Mouse (Mus musculus) hindbrain, embryonic 12.5 days (tissue): Measurements from ENCODE around the gene Traip. TPM values are rescaled to one million over a fixed set of nuclear protein-coding genes. Genes with fewer than 3 reads are reported as not detected.

Experiments used
- ATAC-seq: fragments of 200-750 bp; cut with Nextera tagmentation; 2 replicates; pipeline ENCODE4 v1.8.0; 2017; ENCODE audit warnings: moderate TSS enrichment; ENCODE audit not compliant: low FRiP score
- H3K27ac ChIP-seq: fragments of 300-500 bp; sonication (generic); 2 replicates; pipeline ENCODE4 v1.5.1; 2016; ENCODE audit warnings: mild to moderate bottlenecking
- H3K27me3 ChIP-seq: fragments of 300-500 bp; sonication (generic); 2 replicates; pipeline ENCODE4 v1.6.1; 2016; ENCODE audit warnings: mild to moderate bottlenecking
- H3K36me3 ChIP-seq: fragments of 300-500 bp; sonication (generic); 2 replicates; pipeline ENCODE4 v1.6.1; 2016; ENCODE audit warnings: mild to moderate bottlenecking
- H3K4me1 ChIP-seq: fragments of 300-500 bp; sonication (generic); 2 replicates; pipeline ENCODE4 v1.6.1; 2016
- H3K4me2 ChIP-seq: fragments of 300-500 bp; sonication (generic); replicated peaks from 2 replicates; pipeline ENCODE4 v1.6.1; 2016; ENCODE audit warnings: mild to moderate bottlenecking
- H3K4me3 ChIP-seq: fragments of 300-500 bp; sonication (generic); 2 replicates; pipeline ENCODE4 v1.5.1; 2016; ENCODE audit warnings: mild to moderate bottlenecking
- H3K9ac ChIP-seq: fragments of 300-500 bp; sonication (generic); 2 replicates; pipeline ENCODE4 v1.6.1; 2016; ENCODE audit warnings: mild to moderate bottlenecking, moderate library complexity
- H3K9me3 ChIP-seq: fragments of 300-500 bp; sonication (generic); replicated peaks from 2 replicates; pipeline ENCODE4 v1.6.1; 2016; ENCODE audit warnings: mild to moderate bottlenecking
- WGBS: fragments of 180-500 bp; shearing (Covaris S2); methylation state at CpG from one replicate; pipeline ENCODE4 v1.1.7; 2016; 5-methylcytosine and 5-hydroxymethylcytosine counted together
- polyA plus RNA-seq: library from polyadenylated mRNA; unstranded; fragments of >200 nt; fragmentation: Nextera tagmentation; extraction: Ambion mirVana; gene quantifications from 2 replicates; pipeline ENCODE4 v1.2.1, GENCODE M21; 2016

Gene Traip
- polyA plus RNA-seq, 1 experiment from 2014 or later: 17.4 TPM

DNA sequence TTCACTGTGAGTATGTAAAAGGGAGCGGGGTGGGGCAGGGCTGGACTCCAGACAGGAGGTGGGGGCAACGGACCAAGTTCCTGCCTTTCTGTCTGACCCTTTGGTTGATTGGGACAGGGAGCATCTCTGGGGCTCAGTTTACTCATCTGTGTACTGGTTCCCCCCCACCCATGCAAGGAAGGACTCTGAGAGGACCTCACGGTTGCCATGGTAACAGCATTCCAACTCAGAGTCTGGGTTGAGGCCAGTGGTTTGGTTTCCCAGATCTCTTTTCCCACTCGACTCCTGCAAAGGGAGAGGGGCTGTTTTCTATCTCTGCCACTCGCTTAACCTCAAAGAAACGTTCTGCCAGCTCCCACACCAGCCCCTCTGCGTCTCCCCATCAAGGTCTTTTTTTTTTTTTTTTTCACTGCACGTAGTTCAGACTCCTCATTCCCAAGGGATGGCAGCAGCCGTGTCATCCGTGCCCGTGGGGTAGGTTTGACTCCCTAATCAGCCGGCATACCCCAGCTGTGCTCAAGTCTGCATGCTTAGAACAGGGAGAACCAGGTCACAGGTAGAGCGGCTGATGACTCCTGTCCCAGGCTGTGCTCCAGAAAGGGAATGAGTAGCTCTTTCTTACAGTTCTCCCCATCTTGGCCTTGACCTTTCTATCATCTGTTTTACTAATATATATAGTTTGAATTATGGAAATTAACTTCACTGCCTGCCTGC is 31.9 kb upstream of the Traip start:
- Histone ChIP-seq H3K4me1 (peaks cover 11% of the 10 kb centered on the region), H3K27me3 (no peaks in the 10 kb centered on the region), H3K9ac (no peak overlapping the region), H3K36me3 (no peaks in the 10 kb centered on the region), H3K4me2 (no peak overlapping the region), H3K27ac (no peak overlapping the region), H3K9me3 (no peaks in the 10 kb centered on the region), H3K4me3 (no peak overlapping the region)
- 41% methylated on average over 13 of the region's 13 CpGs for WGBS
- no peak for ATAC-seq

DNA sequence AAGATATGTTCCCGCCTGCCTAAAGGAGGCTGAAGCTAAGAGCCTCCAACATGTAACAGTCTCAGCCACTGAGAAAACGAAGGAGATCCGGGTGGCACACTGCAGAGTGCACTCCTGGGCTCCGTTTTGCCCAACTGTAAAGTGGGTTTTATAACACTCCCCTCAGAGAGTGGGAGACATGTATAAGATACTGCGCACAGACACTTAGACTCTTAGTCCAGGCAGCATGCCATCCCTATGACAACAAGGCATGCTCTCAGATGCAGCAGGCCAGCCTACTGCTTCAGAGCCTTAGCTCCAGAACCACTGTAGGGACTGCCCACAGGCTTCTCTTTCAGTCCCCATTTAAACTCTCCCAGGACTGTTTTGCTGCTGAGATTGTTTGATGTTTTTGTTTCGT is 31.1 kb upstream of the Traip start:
- no peak overlapping the region for H3K4me2 ChIP-seq
- no peak overlapping the region for H3K4me3 ChIP-seq
- no peak overlapping the region for H3K27ac ChIP-seq
- ATAC-seq: no peak
- no peak overlapping the region for H3K9ac ChIP-seq
- peaks cover 11% of the 10 kb centered on the region for H3K4me1 ChIP-seq
- WGBS: 85% methylated on average over 6 of the region's 6 CpGs
- no peaks in the 10 kb centered on the region for H3K27me3 ChIP-seq
- H3K36me3 ChIP-seq: no peaks in the 10 kb centered on the region
- no peaks in the 10 kb centered on the region for H3K9me3 ChIP-seq

DNA sequence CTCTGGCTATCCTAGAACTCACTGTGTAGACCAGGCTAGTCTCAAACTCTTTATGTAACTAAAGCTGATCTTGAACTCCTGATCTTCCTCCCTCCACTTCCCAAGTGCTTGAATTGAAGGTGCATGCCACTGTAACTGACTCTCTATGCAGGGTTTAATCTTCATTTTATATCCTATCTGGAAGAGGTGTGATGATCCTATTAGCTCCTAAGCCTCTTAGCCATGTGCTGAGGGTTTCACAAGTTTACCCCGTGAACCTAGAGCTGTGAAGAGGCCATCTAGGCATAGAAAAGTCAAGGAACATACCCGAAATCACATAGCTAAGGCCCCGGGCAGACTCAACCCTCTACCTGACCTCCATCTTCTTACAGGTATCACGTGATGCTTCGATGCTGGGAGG is 30.5 kb upstream of the Traip start:
- WGBS: 87% methylated on average over 5 of the region's 5 CpGs
- ATAC-seq: no peak
- H3K4me3 ChIP-seq: no peak overlapping the region

DNA sequence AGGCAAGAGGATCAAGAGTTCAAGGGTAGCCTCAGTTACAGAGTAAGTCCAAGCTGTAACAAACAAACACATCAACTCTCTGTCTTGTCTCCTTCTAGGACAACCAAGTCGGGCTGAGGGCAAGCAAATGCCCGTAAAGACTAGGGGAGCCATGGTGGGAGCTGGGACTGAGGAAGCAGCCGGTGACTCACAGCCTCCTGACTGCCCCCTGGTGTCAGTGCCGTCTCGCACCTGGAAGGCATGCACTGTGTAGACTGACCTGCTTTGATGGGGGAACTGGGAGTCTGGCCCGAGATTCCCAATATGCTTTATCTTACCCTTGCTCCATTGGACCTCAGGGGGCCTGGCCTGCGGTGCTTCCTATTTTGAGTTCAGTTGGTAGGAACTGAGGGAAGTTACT is 26.9 kb upstream of the Traip start:
- H3K36me3 ChIP-seq: no peaks in the 10 kb centered on the region
- no peak for ATAC-seq
- no peaks in the 10 kb centered on the region for H3K27me3 ChIP-seq
- H3K27ac ChIP-seq: no peak overlapping the region
- 32% methylated on average over 7 of the region's 7 CpGs for WGBS
- no peak overlapping the region for H3K9ac ChIP-seq
- H3K9me3 ChIP-seq: no peaks in the 10 kb centered on the region
- H3K4me3 ChIP-seq: no peak overlapping the region
- peaks cover 16% of the 10 kb centered on the region for H3K4me1 ChIP-seq
- no peak overlapping the region for H3K4me2 ChIP-seq

More for the DNA sequence above, 30.5 kb upstream of the Traip start:
- H3K4me2 ChIP-seq: no peak overlapping the region
- H3K27me3 ChIP-seq: no peaks in the 10 kb centered on the region
- H3K9ac ChIP-seq: peak overlapping the region; percentile 27; the same call in 1 of the 2 replicates
- no peaks in the 10 kb centered on the region for H3K36me3 ChIP-seq
- H3K4me1 ChIP-seq: peaks cover 11% of the 10 kb centered on the region
- H3K9me3 ChIP-seq: no peaks in the 10 kb centered on the region
- no peak overlapping the region for H3K27ac ChIP-seq

DNA sequence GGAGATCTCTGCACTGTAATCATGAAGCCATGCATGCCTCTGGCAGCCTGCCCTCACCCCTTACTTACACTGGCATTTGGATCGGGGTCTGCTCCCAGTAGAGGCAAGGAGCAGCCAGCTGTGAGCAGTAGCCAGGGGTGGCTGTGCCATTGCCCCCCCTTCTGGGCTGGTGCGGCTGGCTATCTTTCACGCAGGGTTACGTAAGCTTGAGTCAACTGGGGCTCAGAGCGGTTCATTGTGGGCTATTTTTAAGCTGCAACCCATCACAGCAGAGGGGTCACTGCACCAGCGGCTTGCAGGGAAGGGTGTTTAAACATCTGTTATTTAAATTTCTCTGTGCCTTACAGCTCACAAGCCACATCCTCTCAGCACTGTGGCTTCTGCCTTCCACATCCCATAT is 26.0 kb upstream of the Traip start:
- Histone ChIP-seq H3K27ac (no peak overlapping the region), H3K36me3 (no peaks in the 10 kb centered on the region), H3K4me1 (peaks cover 8% of the 10 kb centered on the region), H3K9ac (no peak overlapping the region), H3K4me3 (no peak overlapping the region), H3K4me2 (no peak overlapping the region), H3K9me3 (no peaks in the 10 kb centered on the region), H3K27me3 (no peaks in the 10 kb centered on the region)
- ATAC-seq: no peak
- WGBS: 37% methylated on average over 6 of the region's 6 CpGs

DNA sequence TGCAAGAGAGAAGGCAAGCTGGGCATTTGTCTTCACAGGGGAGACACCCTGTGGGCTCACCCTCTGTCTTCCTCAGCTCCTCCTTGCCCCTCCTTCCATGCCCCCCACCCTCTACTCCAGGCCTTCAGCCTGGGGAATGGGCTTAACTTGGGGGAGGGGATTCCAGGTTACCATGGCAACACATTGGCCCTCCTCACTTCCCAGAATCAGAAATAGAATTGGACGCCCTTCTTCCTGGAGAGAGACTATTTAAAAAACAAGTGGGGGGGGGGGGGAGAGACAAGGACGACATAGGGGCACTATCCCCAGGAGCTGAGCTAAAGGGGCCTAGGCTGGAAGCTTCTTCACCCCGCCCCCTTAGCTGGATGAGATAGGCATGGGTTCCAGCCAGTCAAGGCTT is 24.7 kb upstream of the Traip start:
- Histone ChIP-seq H3K4me3 (no peak overlapping the region), H3K4me1 (peaks cover 8% of the 10 kb centered on the region), H3K9me3 (no peaks in the 10 kb centered on the region), H3K9ac (no peak overlapping the region), H3K27ac (no peak overlapping the region), H3K36me3 (no peaks in the 10 kb centered on the region), H3K4me2 (no peak overlapping the region), H3K27me3 (no peaks in the 10 kb centered on the region)
- 19% methylated on average over 3 of the region's 3 CpGs for WGBS
- ATAC-seq: 0 out of 2 replicates have a peak, but pooled peaks have one; percentile 48

DNA sequence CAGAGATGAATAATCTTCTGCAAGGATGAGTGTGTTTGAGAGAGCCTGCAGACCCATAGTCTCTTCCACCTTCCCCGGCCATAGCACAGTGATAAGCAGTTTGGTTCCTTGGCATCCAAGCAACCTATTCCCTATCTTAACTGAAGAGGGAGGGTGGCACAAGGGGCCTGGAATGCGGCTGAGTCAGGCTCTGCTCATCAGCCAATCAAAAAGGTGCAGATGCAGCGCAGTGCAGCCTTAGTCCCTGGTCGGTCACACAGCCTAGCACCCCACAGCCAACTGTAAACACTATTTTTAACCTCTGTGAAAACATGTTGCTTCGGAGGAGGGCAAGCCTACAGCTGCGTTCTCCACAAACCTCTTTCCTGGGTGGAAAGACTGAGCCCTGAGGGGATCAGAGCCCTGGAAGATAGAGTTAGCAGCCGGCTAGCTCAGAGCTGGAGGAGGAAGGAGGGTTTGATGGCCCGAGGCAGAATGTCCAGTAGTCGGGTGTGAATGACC is 23.0 kb upstream of the Traip start:
- no peaks in the 10 kb centered on the region for H3K9me3 ChIP-seq
- H3K36me3 ChIP-seq: no peaks in the 10 kb centered on the region
- ATAC-seq: no peak
- peaks cover 10% of the 10 kb centered on the region for H3K4me1 ChIP-seq
- no peak overlapping the region for H3K4me2 ChIP-seq
- no peak overlapping the region for H3K9ac ChIP-seq
- H3K27me3 ChIP-seq: no peaks in the 10 kb centered on the region
- no peak overlapping the region for H3K4me3 ChIP-seq
- 56% methylated on average over 9 of the region's 9 CpGs for WGBS
- H3K27ac ChIP-seq: no peak overlapping the region

DNA sequence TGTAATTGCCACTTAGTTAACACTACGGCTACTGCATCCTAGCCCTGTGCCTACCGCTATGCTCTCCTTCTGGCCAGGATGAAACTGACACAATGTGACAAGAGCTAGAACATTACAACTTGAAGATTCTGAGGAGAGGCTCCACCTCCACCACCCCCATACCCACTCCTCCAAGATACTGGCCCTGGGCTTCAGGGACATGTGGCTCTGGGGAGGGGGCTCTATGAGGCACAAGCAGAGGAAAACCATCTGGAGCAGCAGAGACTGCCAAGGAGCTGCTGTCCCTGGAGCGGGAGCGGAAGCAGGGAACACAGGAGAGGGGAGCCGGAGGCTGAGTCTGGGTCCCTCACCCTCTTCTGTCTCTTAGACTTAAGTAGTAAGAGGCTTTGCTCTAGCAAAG is 22.2 kb upstream of the Traip start:
- Histone ChIP-seq H3K4me2 (no peak overlapping the region), H3K4me3 (no peak overlapping the region), H3K9me3 (no peaks in the 10 kb centered on the region), H3K9ac (no peak overlapping the region), H3K4me1 (peaks cover 16% of the 10 kb centered on the region), H3K27ac (no peak overlapping the region), H3K27me3 (no peaks in the 10 kb centered on the region), H3K36me3 (no peaks in the 10 kb centered on the region)
- ATAC-seq: no peak
- WGBS: 83% methylated on average over 5 of the region's 5 CpGs

DNA sequence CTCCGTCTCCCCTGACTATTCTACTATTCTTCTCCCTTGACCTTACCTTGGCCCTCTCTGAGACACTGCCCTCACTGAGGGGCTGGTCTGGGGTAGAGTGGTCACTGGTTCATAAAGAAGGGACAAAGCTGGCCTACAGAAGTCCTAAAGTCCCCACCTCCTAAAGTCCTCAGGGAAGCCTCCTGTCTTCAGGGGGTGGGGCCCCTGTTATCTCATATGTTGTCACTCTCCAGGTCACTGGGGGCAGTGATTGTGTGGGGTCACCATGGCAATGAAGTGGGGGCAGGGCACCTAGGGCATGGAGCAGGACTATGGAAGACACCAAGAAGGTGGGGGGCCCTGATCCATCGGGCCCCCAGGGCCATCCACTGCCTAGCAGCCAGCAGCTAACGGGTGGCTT is 21.8 kb upstream of the Traip start, which contains the start of gene Actl11:
TSS of gene Actl11 (plus strand) at position 301 of the 400 bp plus-strand sequence.
- H3K9ac ChIP-seq: no peak within 1 kb of the TSS
- peaks cover 16% of the 10 kb centered on the region for H3K4me1 ChIP-seq
- no peak within 1 kb of the TSS for H3K4me2 ChIP-seq
- no peaks in the 10 kb centered on the region for H3K27me3 ChIP-seq
- H3K36me3 ChIP-seq: no peaks in the 10 kb centered on the region
- H3K4me3 ChIP-seq: no peak within 1 kb of the TSS
- ATAC-seq: no peak
- no peaks in the 10 kb centered on the region for H3K9me3 ChIP-seq
- no peak within 1 kb of the TSS for H3K27ac ChIP-seq
- 71% methylated on average over 3 of the region's 3 CpGs for WGBS

DNA sequence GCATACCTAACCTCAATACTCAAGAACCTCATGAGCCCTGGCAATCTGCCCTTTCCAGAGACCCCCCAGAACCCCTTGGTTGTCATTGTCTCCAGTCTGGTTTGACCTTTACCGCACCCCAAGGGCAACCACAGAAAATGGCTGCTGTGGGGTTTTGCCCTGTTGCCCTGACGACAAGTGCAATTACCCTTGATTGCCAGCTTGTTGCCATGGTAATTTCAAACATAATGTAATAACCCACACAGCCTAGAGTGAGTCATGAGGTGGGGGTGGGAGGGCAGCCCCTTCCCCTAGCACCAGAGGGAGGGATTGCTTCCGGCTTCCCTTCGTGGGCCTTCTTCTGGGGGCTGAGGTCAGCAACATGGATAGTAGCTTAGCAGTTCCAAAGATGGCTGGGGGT is 17.7 kb upstream of the Traip start:
- Histone ChIP-seq H3K9ac (no peak overlapping the region), H3K27me3 (peaks cover 24% of the 10 kb centered on the region)
- WGBS: 53% methylated on average over 4 of the region's 4 CpGs

DNA sequence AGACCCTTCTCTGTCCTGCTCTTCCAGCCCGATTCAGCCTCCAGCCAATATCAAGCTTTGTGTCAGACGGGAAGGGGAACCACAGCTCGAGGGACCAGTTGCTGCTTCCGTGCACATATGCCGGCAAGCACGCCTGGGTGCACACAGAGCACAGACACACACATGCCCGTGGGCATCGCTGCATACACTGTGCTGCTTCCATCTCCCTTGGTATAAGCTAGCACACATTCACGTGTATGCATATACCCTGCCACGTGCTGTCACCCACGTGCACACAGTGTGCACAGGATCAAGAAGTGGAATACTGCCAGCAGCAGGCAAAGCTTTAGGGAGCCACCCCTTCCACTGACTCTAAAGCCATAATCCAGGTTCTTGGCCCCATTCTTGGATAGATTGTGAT is 15.8 kb upstream of the Traip start:
- Histone ChIP-seq H3K4me3 (no peak overlapping the region), H3K4me1 (peaks cover 27% of the 10 kb centered on the region), H3K27me3 (peaks cover 32% of the 10 kb centered on the region), H3K36me3 (no peaks in the 10 kb centered on the region), H3K9me3 (no peaks in the 10 kb centered on the region), H3K4me2 (no peak overlapping the region), H3K9ac (no peak overlapping the region), H3K27ac (no peak overlapping the region)
- 88% methylated on average over 11 of the region's 11 CpGs for WGBS
- no peak for ATAC-seq

More for the DNA sequence above, 17.7 kb upstream of the Traip start:
- no peak for ATAC-seq
- no peaks in the 10 kb centered on the region for H3K9me3 ChIP-seq
- no peaks in the 10 kb centered on the region for H3K36me3 ChIP-seq
- peaks cover 27% of the 10 kb centered on the region for H3K4me1 ChIP-seq
- no peak overlapping the region for H3K4me3 ChIP-seq
- no peak overlapping the region for H3K27ac ChIP-seq
- no peak overlapping the region for H3K4me2 ChIP-seq

DNA sequence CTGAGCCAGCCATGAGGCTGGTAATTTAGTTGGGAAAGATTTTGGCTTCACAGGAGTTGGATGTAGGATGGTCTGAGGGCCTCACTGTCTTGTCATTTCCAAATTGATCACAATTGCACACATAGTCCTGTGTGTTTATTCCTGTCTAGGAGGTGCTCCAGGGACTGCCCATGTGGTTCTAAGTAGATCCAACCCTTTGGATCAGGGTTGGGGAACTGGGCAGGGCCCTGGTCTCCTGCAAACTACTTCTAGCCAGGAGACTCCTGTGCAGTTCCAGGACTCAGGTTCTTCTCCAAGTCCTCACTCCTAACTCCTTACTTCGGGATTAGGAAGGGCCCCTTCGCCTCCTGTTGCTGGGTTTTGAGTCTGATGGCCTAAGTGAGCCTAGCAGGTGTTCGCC is 14.6 kb upstream of the Traip start, which contains the start of gene Camkv:
TSS of gene Camkv (plus strand) at position 301 of the 400 bp plus-strand sequence.
- Histone ChIP-seq H3K27me3 (peaks cover 32% of the 10 kb centered on the region), H3K36me3 (no peaks in the 10 kb centered on the region), H3K4me2 (peak within 1 kb of the TSS; percentile 97), H3K4me3 (peak within 1 kb of the TSS; percentile 44), H3K9ac (peak within 1 kb of the TSS; percentile 70), H3K9me3 (no peaks in the 10 kb centered on the region), H3K4me1 (peaks cover 27% of the 10 kb centered on the region), H3K27ac (no peak within 1 kb of the TSS; the same call in 1 of the 2 replicates)
- ATAC-seq: no peak
- 11% methylated on average over 3 of the region's 3 CpGs for WGBS

DNA sequence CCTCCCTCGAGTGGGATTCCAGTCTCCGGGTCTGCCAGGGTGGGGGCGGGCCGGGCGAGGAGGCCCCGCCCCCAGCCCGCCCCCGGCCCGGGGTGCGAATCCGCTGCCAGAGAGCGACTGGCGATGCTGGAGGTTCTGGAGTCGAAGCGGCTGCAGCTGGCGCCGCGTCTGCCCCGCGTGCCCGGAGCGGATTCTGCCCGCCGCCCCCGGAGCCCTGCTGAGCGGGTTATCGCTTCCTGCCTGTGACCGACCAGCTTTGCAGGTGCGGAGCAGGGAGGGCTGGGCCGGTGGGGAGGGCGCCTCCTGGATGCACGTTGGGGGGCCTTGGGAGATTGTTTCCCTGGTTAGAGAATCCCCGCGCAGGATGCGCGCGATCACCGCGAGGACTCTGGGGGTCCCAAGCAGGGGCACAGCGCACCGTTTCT is 14.1 kb upstream of the Traip start:
- peak overlapping the region; percentile 44 for H3K4me3 ChIP-seq
- no peaks in the 10 kb centered on the region for H3K36me3 ChIP-seq
- H3K4me1 ChIP-seq: peaks cover 27% of the 10 kb centered on the region
- WGBS: 0% methylated on average over 41 of the region's 41 CpGs
- H3K27me3 ChIP-seq: peaks cover 32% of the 10 kb centered on the region
- no peaks in the 10 kb centered on the region for H3K9me3 ChIP-seq
- H3K4me2 ChIP-seq: peak overlapping the region; percentile 97
- peak overlapping the region; percentile 70 for H3K9ac ChIP-seq
- peak; percentile 62 for ATAC-seq
- H3K27ac ChIP-seq: no peak overlapping the region; the same call in 1 of the 2 replicates
